Mouse (Mus musculus) ovary, postnatal 14 days (tissue): ENCODE results near the gene Micu1.

Experiments
- DNase-seq: peaks from one replicate; pipeline ENCODE4 v3.0.0; 2022; ENCODE audit warnings: low spot score

Micu1 gene

GRCm38 (mm10) chr10:59721555-59721954 lies 19.3 kb downstream of the Micu1 start:
- no peak for DNase-seq

GRCm38 (mm10) chr10:59724634-59725033 lies 22.4 kb downstream of the Micu1 start:
- no peak for DNase-seq

GRCm38 (mm10) chr10:59727251-59727650 lies 25.0 kb downstream of the Micu1 start:
- no peak for DNase-seq

- no peak for DNase-seq
Observed at GRCm38 (mm10) chr10:59729261-59729660, 27.0 kb downstream of the Micu1 start.

GRCm38 (mm10) chr10:59729842-59730241 lies 27.6 kb downstream of the Micu1 start:
- no peak for DNase-seq

- no peak for DNase-seq
Observed at GRCm38 (mm10) chr10:59736027-59736598, 33.8 kb downstream of the Micu1 start.

GRCm38 (mm10) chr10:59741448-59741847 lies 39.2 kb downstream of the Micu1 start:
- no peak for DNase-seq

- no peak for DNase-seq
Observed at GRCm38 (mm10) chr10:59743397-59743796, 41.1 kb downstream of the Micu1 start.

- DNase-seq = no peak
Observed at GRCm38 (mm10) chr10:59743969-59744368, 41.7 kb downstream of the Micu1 start.

- no peak for DNase-seq
Observed at GRCm38 (mm10) chr10:59747334-59747733, 45.1 kb downstream of the Micu1 start.

GRCm38 (mm10) chr10:59748699-59749200 lies 46.5 kb downstream of the Micu1 start:
- no peak for DNase-seq

- no peak for DNase-seq
Observed at GRCm38 (mm10) chr10:59753538-59754069, 51.3 kb downstream of the Micu1 start.

- DNase-seq = no peak
Observed at GRCm38 (mm10) chr10:59754104-59754503, 51.8 kb downstream of the Micu1 start.

- DNase-seq = no peak
Observed at GRCm38 (mm10) chr10:59754901-59755300, 52.6 kb downstream of the Micu1 start.

- DNase-seq = no peak
Observed at GRCm38 (mm10) chr10:59755681-59756080, 53.4 kb downstream of the Micu1 start.

- no peak for DNase-seq
Observed at GRCm38 (mm10) chr10:59756090-59756489, 53.8 kb downstream of the Micu1 start.

- no peak for DNase-seq
Observed at GRCm38 (mm10) chr10:59756570-59756969, 54.3 kb downstream of the Micu1 start.

GRCm38 (mm10) chr10:59764781-59765180 lies 62.5 kb downstream of the Micu1 start:
- no peak for DNase-seq

- no peak for DNase-seq
Observed at GRCm38 (mm10) chr10:59768369-59769079, 66.2 kb downstream of the Micu1 start.

- DNase-seq = no peak
Observed at GRCm38 (mm10) chr10:59771375-59772048, 69.2 kb downstream of the Micu1 start.

GRCm38 (mm10) chr10:59772049-59772397 lies 69.7 kb downstream of the Micu1 start:
- DNase-seq = no peak

GRCm38 (mm10) chr10:59773441-59774140 lies 71.3 kb downstream of the Micu1 start:
- DNase-seq = no peak
